Mouse (Mus musculus) bone marrow macrophage, adult 2 months (primary cell): ENCODE measurements around the gene Rhbdf2. TPM values are rescaled to one million over a fixed set of nuclear protein-coding genes. Genes with fewer than 3 reads are reported as not detected.
"Not testable (repeated sequence)": the region's sequence is repeated elsewhere in the genome, so short reads cannot be mapped to it uniquely, and the experiment has no call there.

ENCODE experiments used
- H3K27ac ChIP-seq: 2 replicates; pipeline ENCODE4 v1.5.1; 2012; ENCODE audit warnings: low read depth, low read length; ENCODE audit not compliant: insufficient read depth
- H3K4me1 ChIP-seq: 2 replicates; pipeline ENCODE4 v1.6.1; 2012; ENCODE audit warnings: low read length; ENCODE audit not compliant: control insufficient read depth, insufficient read depth
- H3K4me3 ChIP-seq: 2 replicates; pipeline ENCODE4 v1.5.1; 2012; ENCODE audit warnings: mild to moderate bottlenecking, low read length, moderate library complexity; ENCODE audit not compliant: insufficient read depth
- CTCF ChIP-seq: IDR thresholded peaks from 2 replicates; pipeline ENCODE4 v1.5.1; 2012; ENCODE audit warnings: low read depth, mild to moderate bottlenecking, low read length, moderate library complexity
- POLR2A ChIP-seq: IDR thresholded peaks from 2 replicates; pipeline ENCODE4 v1.6.1; 2012; ENCODE audit warnings: mild to moderate bottlenecking, low read depth, low read length, borderline replicate concordance
- polyA plus RNA-seq: library from polyadenylated mRNA; stranded (reverse); fragments of >200 nt; gene quantifications from 2 replicates; pipeline ENCODE4 v1.2.4, GENCODE M21; 2012; ENCODE audit not compliant: missing spikeins, insufficient read depth, insufficient read length

Gene Rhbdf2
- 37.5 and 39.0 TPM in 2 replicates for polyA plus RNA-seq

- H3K4me1 ChIP-seq, result peaks cover 35% of the 10 kb centered on the region
- H3K27ac ChIP-seq, result 0 out of 2 replicates have a peak within 1 kb of the TSS, but pooled peaks have one; percentile 2
- H3K4me3 ChIP-seq, result no peak within 1 kb of the TSS
- no peak for TF ChIP-seq POLR2A
- TF ChIP-seq CTCF, result no peak
These were observed at the start of gene Rhbdf2 for GRCm38 (mm10) chr11:116626299-116627071. Gene Rhbdf2 (minus strand): TSS chr11:116627019.

- Histone ChIP-seq H3K4me1 (peaks cover 23% of the 10 kb centered on the region), H3K4me3 (no peak overlapping the region), H3K27ac (no peak overlapping the region)
- TF ChIP-seq POLR2A, result no peak
- TF ChIP-seq CTCF, result no peak
These were observed 49.6 kb upstream of the Rhbdf2 start for GRCm38 (mm10) chr11:116676175-116676976.

GRCm38 (mm10) chr11:116675429-116675828, 48.6 kb upstream of the Rhbdf2 start:
- peaks cover 15% of the 10 kb centered on the region for H3K4me1 ChIP-seq
- not testable (repeated sequence) for H3K27ac ChIP-seq, H3K4me3 ChIP-seq

GRCm38 (mm10) chr11:116674616-116675379, 48.0 kb upstream of the Rhbdf2 start:
- no peak overlapping the region for H3K4me3 ChIP-seq
- TF ChIP-seq CTCF (no peak), POLR2A (no peak)
- H3K27ac ChIP-seq, result no peak overlapping the region
- peaks cover 14% of the 10 kb centered on the region for H3K4me1 ChIP-seq

GRCm38 (mm10) chr11:116673410-116673809, 46.6 kb upstream of the Rhbdf2 start:
- H3K4me1 ChIP-seq, result peaks cover 11% of the 10 kb centered on the region
- no peak for TF ChIP-seq POLR2A
- no peak for TF ChIP-seq CTCF
- H3K4me3 ChIP-seq, result peak overlapping the region; percentile 99; the same call in 1 of the 2 replicates
- no peak overlapping the region for H3K27ac ChIP-seq

- TF ChIP-seq CTCF, result no peak
- no peak for TF ChIP-seq POLR2A
- Histone ChIP-seq H3K4me3 (peak overlapping the region; percentile 99), H3K4me1 (peaks cover 11% of the 10 kb centered on the region), H3K27ac (peak overlapping the region; percentile 77)
These were observed 45.8 kb upstream of the Rhbdf2 start for GRCm38 (mm10) chr11:116672595-116672994.

GRCm38 (mm10) chr11:116671845-116672434, 45.1 kb upstream of the Rhbdf2 start:
- H3K4me1 ChIP-seq, result peaks cover 11% of the 10 kb centered on the region
- peak overlapping the region; percentile 77 for H3K27ac ChIP-seq
- H3K4me3 ChIP-seq, result peak overlapping the region; percentile 99
- TF ChIP-seq CTCF (no peak), POLR2A (no peak)

GRCm38 (mm10) chr11:116671112-116671844, 44.5 kb upstream of the Rhbdf2 start:
- Histone ChIP-seq H3K4me3 (peak overlapping the region; percentile 99), H3K4me1 (peaks cover 14% of the 10 kb centered on the region), H3K27ac (peak overlapping the region; percentile 77)
- TF ChIP-seq POLR2A (no peak; the same call in 1 of the 2 replicates), CTCF (peak; percentile 98)
